20 mouse cellular contexts compared by ENCODE assay signal in the genomic region with DNA sequence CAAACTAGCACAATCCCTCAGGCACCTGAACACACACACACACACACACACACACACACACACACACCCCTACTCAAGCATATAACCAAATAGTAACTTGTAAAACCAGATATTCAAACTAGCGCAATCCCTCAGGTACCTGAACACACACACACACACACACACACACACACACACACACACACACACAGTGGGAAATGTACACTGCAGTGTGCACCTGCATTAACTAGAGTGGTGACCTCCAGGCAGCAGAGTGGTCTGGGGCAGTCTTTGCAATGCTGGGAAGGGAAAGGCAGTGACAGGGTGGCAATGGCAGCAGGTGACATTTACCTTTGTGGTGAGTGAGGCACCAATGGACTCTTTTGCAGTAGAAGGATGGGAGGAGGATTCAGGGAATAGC.
"Had no signal": no experiment of that assay in that cellular context is flagged by ENCODE, and none has a peak within 500 bp of the region (broad histone marks: within the 10 kb centered on the region; RNA-seq: fewer than 3 reads in every experiment).

No protein-coding gene starts in this region.

- ATAC-seq: hindbrain, postnatal 0 days; inflammation-experienced regulatory T-cells, adult 6 months; liver, embryonic 12.5 days had no signal

- H3K27me3 ChIP-seq: hindbrain, embryonic 12.5 days; kidney, embryonic 15.5 days; limb, embryonic 13.5 days; liver, embryonic 12.5 days; liver, embryonic 15.5 days; lung, embryonic 15.5 days; neural tube, embryonic 12.5 days; neural tube, embryonic 15.5 days had no signal

- H3K9ac ChIP-seq: hindbrain, embryonic 12.5 days; kidney, embryonic 15.5 days; limb, embryonic 13.5 days; liver, embryonic 12.5 days; liver, embryonic 15.5 days; lung, embryonic 15.5 days; neural tube, embryonic 12.5 days; neural tube, embryonic 15.5 days had no signal

- H3K4me2 ChIP-seq: hindbrain, embryonic 12.5 days; kidney, embryonic 15.5 days; limb, embryonic 13.5 days; liver, embryonic 12.5 days; liver, embryonic 15.5 days; lung, embryonic 15.5 days; midbrain, embryonic 11.5 days; neural tube, embryonic 12.5 days; neural tube, embryonic 15.5 days had no signal

- DNase-seq: kidney, adult 11 months; kidney, adult 8-10 months; kidney, postnatal 10 days; kidney, postnatal 36 days; liver; right cerebral cortex, postnatal 25 days; spleen, adult 18-20 months; thymus, postnatal 25 days had no signal

- H3K27ac ChIP-seq: hindbrain, embryonic 12.5 days; hindbrain, postnatal 0 days; kidney, embryonic 15.5 days; limb, embryonic 10.5 days; limb, embryonic 13.5 days; liver, embryonic 12.5 days; liver, embryonic 15.5 days; lung, embryonic 15.5 days; neural tube, embryonic 12.5 days; neural tube, embryonic 15.5 days had no signal

- H3K9me3 ChIP-seq: hindbrain, embryonic 12.5 days; kidney, embryonic 15.5 days; limb, embryonic 10.5 days; limb, embryonic 13.5 days; liver, embryonic 12.5 days; liver, embryonic 15.5 days; lung, embryonic 15.5 days; neural tube, embryonic 12.5 days; neural tube, embryonic 15.5 days had no signal

- H3K4me1 ChIP-seq: hindbrain, embryonic 12.5 days; kidney, embryonic 15.5 days; limb, embryonic 10.5 days; limb, embryonic 13.5 days; liver, embryonic 12.5 days; liver, embryonic 15.5 days; lung, embryonic 15.5 days; neural tube, embryonic 12.5 days had no signal

- H3K4me3 ChIP-seq: hindbrain, embryonic 12.5 days; kidney, embryonic 15.5 days; limb, embryonic 10.5 days; limb, embryonic 13.5 days; liver, embryonic 12.5 days; liver, embryonic 15.5 days; lung, embryonic 15.5 days; neural tube, embryonic 12.5 days; neural tube, embryonic 15.5 days had no signal

- H3K36me3 ChIP-seq: hindbrain, embryonic 12.5 days; kidney, embryonic 15.5 days; limb, embryonic 10.5 days; limb, embryonic 13.5 days; liver, embryonic 12.5 days; liver, embryonic 15.5 days; lung, embryonic 15.5 days; neural tube, embryonic 12.5 days; neural tube, embryonic 15.5 days had no signal
